Mouse (Mus musculus) CH12.LX (cell line): Measurements from ENCODE around the gene Dennd5a. TPM values are rescaled to one million over a fixed set of nuclear protein-coding genes. Genes with fewer than 3 reads are reported as not detected.

ENCODE experiments used
- DNase-seq: peaks from one replicate; pipeline ENCODE4 v3.0.0-alpha.2; 2013; ENCODE audit errors: extremely low read depth
- H3K27ac ChIP-seq: 2 replicates; pipeline ENCODE4 v1.5.1; 2012; ENCODE audit warnings: low read depth, mild to moderate bottlenecking, control low read depth, moderate library complexity; ENCODE audit not compliant: insufficient read depth
- H3K27me3 ChIP-seq: replicated peaks from 2 replicates; pipeline ENCODE3; 2012; ENCODE audit warnings: inconsistent platforms
- H3K36me3 ChIP-seq, 2 experiments: replicated peaks in 1 of 2; 2 replicates each; pipeline versions ENCODE3 to v1.6.1; 2012; ENCODE audit warnings: inconsistent platforms in 1 of 2, low read length in 1 of 2, mild to moderate bottlenecking in 1 of 2, mixed read lengths in 1 of 2, moderate library complexity in 1 of 2; ENCODE audit not compliant: control insufficient read depth in 1 of 2, insufficient read depth in 1 of 2
- H3K4me1 ChIP-seq, 2 experiments: 2 replicates each; pipeline ENCODE4 v1.6.1; 2012; ENCODE audit warnings: inconsistent platforms in 1 of 2, moderate library complexity in 1 of 2; ENCODE audit not compliant: insufficient read depth in 2 of 2, control insufficient read depth in 1 of 2
- H3K4me2 ChIP-seq: 2 replicates; pipeline ENCODE4 v1.6.1; 2012; ENCODE audit warnings: low read depth, mild to moderate bottlenecking, control low read depth; ENCODE audit not compliant: poor library complexity, insufficient read depth, severe bottlenecking
- H3K4me3 ChIP-seq, 3 experiments: fragments of 150-350 bp in 1 of 3; sonication (generic) in 1 of 3; replicated peaks in 1 of 3; 2 replicates each; pipeline versions ENCODE3 to v1.5.1; 2011 to 2012; ENCODE audit warnings: low read depth in 2 of 3, low read length in 2 of 3, mild to moderate bottlenecking in 2 of 3, moderate library complexity in 2 of 3, control low read depth in 1 of 3, improper control_type of control experiment in 1 of 3, inconsistent platforms in 1 of 3, mixed read lengths in 1 of 3; ENCODE audit not compliant: poor library complexity in 1 of 3
- H3K79me2 ChIP-seq: replicated peaks from 2 replicates; pipeline ENCODE4 v1.6.1; 2012; ENCODE audit warnings: mild to moderate bottlenecking, moderate library complexity; ENCODE audit not compliant: control insufficient read depth, poor library complexity, insufficient read depth, severe bottlenecking; ENCODE audit errors: extremely low read depth
- H3K9ac ChIP-seq: 2 replicates; pipeline ENCODE4 v1.6.1; 2012; ENCODE audit warnings: low read depth, mild to moderate bottlenecking, control low read depth, moderate library complexity; ENCODE audit not compliant: insufficient read depth
- H3K9me3 ChIP-seq: replicated peaks from 2 replicates; pipeline ENCODE3; 2012; ENCODE audit warnings: low read length, inconsistent platforms, mixed read lengths
- CHD2 ChIP-seq: IDR thresholded peaks from 2 replicates; pipeline ENCODE4 v1.6.1; 2011; ENCODE audit warnings: low read length, improper control_type of control experiment
- CTCF ChIP-seq, 2 experiments: IDR thresholded peaks in 1 of 2; conservative IDR thresholded peaks in 1 of 2; 2 replicates each; pipeline ENCODE4 v1.5.1; 2011 to 2012; ENCODE audit warnings: low read depth in 2 of 2, low read length in 2 of 2, improper control_type of control experiment in 1 of 2, inconsistent platforms in 1 of 2, mild to moderate bottlenecking in 1 of 2, moderate library complexity in 1 of 2
- E2F4 ChIP-seq: IDR thresholded peaks from 2 replicates; pipeline ENCODE4 v1.6.1; 2011; ENCODE audit warnings: low read depth, low read length, improper control_type of control experiment; ENCODE audit not compliant: insufficient replicate concordance
- ELF1 ChIP-seq: IDR thresholded peaks from 2 replicates; pipeline ENCODE4 v1.6.1; 2014; ENCODE audit warnings: low read depth, mild to moderate bottlenecking, inconsistent platforms, low read length, improper control_type of control experiment
- IRF4 ChIP-seq: IDR thresholded peaks from 2 replicates; pipeline ENCODE4 v1.6.1; 2014; ENCODE audit warnings: low read depth, mild to moderate bottlenecking, inconsistent platforms, low read length, improper control_type of control experiment
- JUND ChIP-seq: conservative IDR thresholded peaks from 2 replicates; pipeline ENCODE4 v1.6.1; 2011; ENCODE audit warnings: low read depth, low read length, improper control_type of control experiment
- MAX ChIP-seq: IDR thresholded peaks from 2 replicates; pipeline ENCODE4 v1.6.1; 2011; ENCODE audit warnings: low read length, improper control_type of control experiment
- MXI1 ChIP-seq: IDR thresholded peaks from 2 replicates; pipeline ENCODE4 v1.6.1; 2011; ENCODE audit warnings: mild to moderate bottlenecking, low read depth, low read length, improper control_type of control experiment
- NELFE ChIP-seq: IDR thresholded peaks from 2 replicates; pipeline ENCODE4 v1.6.1; 2011; ENCODE audit warnings: low read depth, low read length, improper control_type of control experiment
- NRF1 ChIP-seq: IDR thresholded peaks from 2 replicates; pipeline ENCODE4 v1.6.1; 2014; ENCODE audit warnings: low read depth, mild to moderate bottlenecking, inconsistent platforms, low read length, improper control_type of control experiment, moderate library complexity
- POLR2A ChIP-seq: IDR thresholded peaks from 2 replicates; pipeline ENCODE4 v1.6.1; 2011; ENCODE audit warnings: low read depth, mild to moderate bottlenecking, improper control_type of control experiment, low read length
- RAD21 ChIP-seq: IDR thresholded peaks from 2 replicates; pipeline ENCODE4 v1.6.1; 2011; ENCODE audit warnings: low read depth, mild to moderate bottlenecking, low read length, improper control_type of control experiment, moderate library complexity
- RCOR1 ChIP-seq: conservative IDR thresholded peaks from 2 replicates; pipeline ENCODE4 v1.6.1; 2012; ENCODE audit warnings: low read depth, mild to moderate bottlenecking, inconsistent platforms, low read length, improper control_type of control experiment
- SIN3A ChIP-seq: IDR thresholded peaks from 2 replicates; pipeline ENCODE4 v1.6.1; 2012; ENCODE audit warnings: low read length, improper control_type of control experiment, inconsistent platforms
- TBP ChIP-seq: conservative IDR thresholded peaks from 2 replicates; pipeline ENCODE4 v1.6.1; 2011; ENCODE audit warnings: low read depth, low read length, improper control_type of control experiment
- USF2 ChIP-seq: conservative IDR thresholded peaks from 2 replicates; pipeline ENCODE4 v1.6.1; 2011; ENCODE audit warnings: low read depth, low read length, improper control_type of control experiment
- ZC3H11A ChIP-seq: IDR thresholded peaks from 2 replicates; pipeline ENCODE4 v1.6.1; 2012; ENCODE audit warnings: low read depth, mild to moderate bottlenecking, inconsistent platforms, low read length, improper control_type of control experiment
- ZKSCAN1 ChIP-seq: IDR thresholded peaks from 2 replicates; pipeline ENCODE4 v1.6.1; 2012; ENCODE audit warnings: low read depth, inconsistent platforms, low read length, improper control_type of control experiment, borderline replicate concordance
- dilution Hi-C: fragments of 300-500 bp; cut with MboI; formaldehyde crosslinking; loops from 2 replicates; pipeline ENCODE4 v1.14.3; 2020; ENCODE audit warnings: low sequenced_read_pairs; ENCODE audit not compliant: extremely low pct_unique_long_range_greater_than_20kb, extremely low pct_ligation_motif_present
- in situ Hi-C: fragments of 300-500 bp; cut with MboI; formaldehyde crosslinking; loops from 3 replicates; pipeline ENCODE4 v1.14.3; 2019; ENCODE audit warnings: low sequenced_read_pairs, low pct_ligation_motif_present, low pct_unique_long_range_greater_than_20kb, mixed read lengths
- polyA plus RNA-seq: library from polyadenylated mRNA; unstranded; fragments of >175 nt; gene quantifications from 2 replicates; pipeline ENCODE4 v1.2.1, GENCODE M21; 2012; ENCODE audit warnings: low read depth; ENCODE audit not compliant: insufficient read length
- total RNA-seq, 2 experiments: library from RNA; depleted of rRNA; stranded (reverse); fragments of 300-350 nt in 1 of 2; fragments of >200 nt in 1 of 2; gene quantifications; 2 replicates each; pipeline ENCODE4 v1.2.3; 2012 to 2014

The Dennd5a gene
- total and polyA plus RNA-seq, 3 experiments = 20.7 to 29.5 (median 24.6) TPM

- H3K27ac ChIP-seq = no peak overlapping the region
- no peaks in the 10 kb centered on the region for H3K9me3 ChIP-seq
- H3K27me3 ChIP-seq = no peaks in the 10 kb centered on the region
- dilution Hi-C loops = no loop called here
- no peak overlapping the region for H3K4me2 ChIP-seq
- H3K4me1 ChIP-seq = no peaks in the 10 kb centered on the region
- no peaks in the 10 kb centered on the region for H3K79me2 ChIP-seq
- in situ Hi-C loops = no loop called here
- TF ChIP-seq NRF1 (no peak), TBP (no peak), RCOR1 (no peak), CHD2 (no peak), ELF1 (no peak), USF2 (no peak), NELFE (no peak), CTCF (conservative IDR thresholded peaks at IDR 0.05 in 1 of 2, IDR thresholded peaks at IDR 0.05 in 1 of 2; ENCODE audit: low read depth in 2 of 2, low read length in 2 of 2) (no peak), ZKSCAN1 (no peak), SIN3A (no peak), ZC3H11A (no peak), E2F4 (no peak), MXI1 (no peak), IRF4 (no peak), POLR2A (no peak), RAD21 (no peak)
- DNase-seq = no peak
- no peaks in the 10 kb centered on the region for H3K36me3 ChIP-seq
- no peak overlapping the region for H3K9ac ChIP-seq
- H3K4me3 ChIP-seq = no peak overlapping the region
Observed at GRCm38 (mm10) chr7:109852017-109852416, 108.3 kb downstream of the Dennd5a start.

GRCm38 (mm10) chr7:109850531-109850930 lies 109.7 kb downstream of the Dennd5a start:
- H3K4me3 ChIP-seq = no peak overlapping the region
- H3K27me3 ChIP-seq = no peaks in the 10 kb centered on the region
- TF ChIP-seq MAX = no peak
- TF ChIP-seq RAD21 = no peak
- no peak for TF ChIP-seq JUND
- TF ChIP-seq, all 38 proteins: peak for 0
- in situ Hi-C loops (no loop called here), dilution Hi-C loops (no loop called here)
- Histone ChIP-seq H3K36me3 (no peaks in the 10 kb centered on the region), H3K9me3 (no peaks in the 10 kb centered on the region), H3K9ac (no peak overlapping the region), H3K27ac (no peak overlapping the region), H3K4me1 (no peaks in the 10 kb centered on the region), H3K79me2 (no peaks in the 10 kb centered on the region), H3K4me2 (no peak overlapping the region)
- no peak for DNase-seq
